Mouse (Mus musculus) adipocyte (in vitro differentiated cells): ENCODE results near the gene Grip1.
A peak's percentile ranks its signal among the peaks of the same experiment; 100 is the strongest.

Experiments used
- DNase-seq: peaks from one replicate; pipeline ENCODE4 v3.0.0-alpha.2; 2016; ENCODE audit warnings: low spot score

The Grip1 gene

GRCm38 (mm10) chr10:119663586-119663985 is 210.0 kb downstream of the Grip1 start:
- DNase-seq = no peak

GRCm38 (mm10) chr10:119666386-119666785 is 212.8 kb downstream of the Grip1 start:
- DNase-seq = no peak

- no peak for DNase-seq
Measured at GRCm38 (mm10) chr10:119670456-119670855, 216.8 kb downstream of the Grip1 start.

GRCm38 (mm10) chr10:119684377-119684826 is 230.8 kb downstream of the Grip1 start:
- no peak for DNase-seq

- no peak for DNase-seq
Measured at GRCm38 (mm10) chr10:119691358-119692083, 237.9 kb downstream of the Grip1 start.

GRCm38 (mm10) chr10:119692284-119692890 is 238.8 kb downstream of the Grip1 start:
- DNase-seq = no peak

GRCm38 (mm10) chr10:119693400-119693799 is 239.8 kb downstream of the Grip1 start:
- no peak for DNase-seq

GRCm38 (mm10) chr10:119697257-119697798 is 243.7 kb downstream of the Grip1 start:
- DNase-seq = peak; percentile 42

GRCm38 (mm10) chr10:119705348-119705747 is 251.7 kb downstream of the Grip1 start:
- DNase-seq = peak; percentile 18

GRCm38 (mm10) chr10:119706281-119706680 is 252.7 kb downstream of the Grip1 start:
- DNase-seq = no peak

GRCm38 (mm10) chr10:119706983-119707382 is 253.4 kb downstream of the Grip1 start:
- DNase-seq = no peak

- DNase-seq = no peak
Measured at GRCm38 (mm10) chr10:119721887-119722286, 268.3 kb downstream of the Grip1 start.

- no peak for DNase-seq
Measured at GRCm38 (mm10) chr10:119722471-119722870, 268.8 kb downstream of the Grip1 start.

- DNase-seq = no peak
Measured at GRCm38 (mm10) chr10:119723671-119724070, 270.0 kb downstream of the Grip1 start.

GRCm38 (mm10) chr10:119725363-119725762 is 271.7 kb downstream of the Grip1 start:
- no peak for DNase-seq

- DNase-seq = no peak
Measured at GRCm38 (mm10) chr10:119725966-119726365, 272.3 kb downstream of the Grip1 start.

- no peak for DNase-seq
Measured at GRCm38 (mm10) chr10:119726921-119727320, 273.3 kb downstream of the Grip1 start.

GRCm38 (mm10) chr10:119730206-119730605 is 276.6 kb downstream of the Grip1 start:
- no peak for DNase-seq

GRCm38 (mm10) chr10:119735011-119735992 is 281.7 kb downstream of the Grip1 start:
- no peak for DNase-seq

- DNase-seq = no peak
Measured at GRCm38 (mm10) chr10:119739466-119739865, 285.8 kb downstream of the Grip1 start.

GRCm38 (mm10) chr10:119742722-119743121 is 289.1 kb downstream of the Grip1 start:
- no peak for DNase-seq

GRCm38 (mm10) chr10:119752361-119752798 is 298.8 kb downstream of the Grip1 start:
- no peak for DNase-seq
